Mouse (Mus musculus) lung, postnatal 4 days (tissue): ENCODE data around the gene Lsm14a.

Source experiments
- DNase-seq, 2 experiments: peaks; one replicate each; pipeline ENCODE4 v3.0.0; 2021

Gene Lsm14a

GRCm38 (mm10) chr7:34309186-34309764 is 83.8 kb downstream of the Lsm14a start:
- DNase-seq = no peak

GRCm38 (mm10) chr7:34308586-34308985 is 84.5 kb downstream of the Lsm14a start:
- DNase-seq = no peak

GRCm38 (mm10) chr7:34305454-34305853 is 87.7 kb downstream of the Lsm14a start:
- DNase-seq = peak in 1 of 2 experiments; percentile 57

GRCm38 (mm10) chr7:34302651-34303050 is 90.5 kb downstream of the Lsm14a start:
- no peak for DNase-seq

- peak in 1 of 2 experiments; percentile 39 for DNase-seq
Observed at GRCm38 (mm10) chr7:34301952-34302351, 91.2 kb downstream of the Lsm14a start.

- DNase-seq = no peak
Observed at GRCm38 (mm10) chr7:34298818-34299217, 94.3 kb downstream of the Lsm14a start.

- DNase-seq = no peak
Observed at GRCm38 (mm10) chr7:34296124-34296523, 97.0 kb downstream of the Lsm14a start.
